Mouse (Mus musculus): ENCODE data around the gene Sf1. TPM values are rescaled to one million over a fixed set of nuclear protein-coding genes. Genes with fewer than 3 reads are reported as not detected.
A peak's percentile ranks its signal among the peaks of the same experiment; 100 is the strongest.

Gene Sf1
- polyA plus RNA-seq, 1 experiment from 2014 or later = 115 TPM

DNA sequence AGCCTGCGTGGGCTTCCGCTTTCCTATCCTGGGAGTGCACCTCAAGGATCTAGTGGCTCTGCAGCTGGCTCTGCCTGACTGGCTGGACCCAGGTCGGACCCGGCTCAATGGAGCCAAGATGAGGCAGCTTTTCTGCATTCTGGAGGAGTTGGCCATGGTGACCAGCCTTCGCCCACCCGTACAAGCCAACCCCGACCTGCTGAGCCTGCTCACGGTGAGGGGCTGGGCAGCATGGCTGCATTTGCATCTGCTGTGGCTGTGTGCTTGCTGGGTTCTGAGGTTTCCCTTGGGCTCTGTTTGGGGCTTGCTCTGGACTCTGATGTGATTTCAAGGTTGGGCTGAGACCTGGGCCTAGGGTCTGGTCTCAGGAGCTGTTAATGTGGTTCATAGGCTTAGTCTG lies 43.6 kb downstream of the Sf1 start:
- ATAC-seq = no peak
- Histone ChIP-seq H3K9me3 (replicated peaks) (no peaks in the 10 kb centered on the region), H3K4me2 (no peak overlapping the region), H3K4me1 (peaks cover 31% of the 10 kb centered on the region), H3K27me3 (replicated peaks) (peaks cover 16% of the 10 kb centered on the region), H3K4me3 (no peak overlapping the region), H3K27ac (no peak overlapping the region), H3K9ac (no peak overlapping the region), H3K36me3 (peaks cover 40% of the 10 kb centered on the region)
- 72% methylated on average over 8 of the region's 8 CpGs for WGBS (ENCODE audit: insufficient replicate concordance)

DNA sequence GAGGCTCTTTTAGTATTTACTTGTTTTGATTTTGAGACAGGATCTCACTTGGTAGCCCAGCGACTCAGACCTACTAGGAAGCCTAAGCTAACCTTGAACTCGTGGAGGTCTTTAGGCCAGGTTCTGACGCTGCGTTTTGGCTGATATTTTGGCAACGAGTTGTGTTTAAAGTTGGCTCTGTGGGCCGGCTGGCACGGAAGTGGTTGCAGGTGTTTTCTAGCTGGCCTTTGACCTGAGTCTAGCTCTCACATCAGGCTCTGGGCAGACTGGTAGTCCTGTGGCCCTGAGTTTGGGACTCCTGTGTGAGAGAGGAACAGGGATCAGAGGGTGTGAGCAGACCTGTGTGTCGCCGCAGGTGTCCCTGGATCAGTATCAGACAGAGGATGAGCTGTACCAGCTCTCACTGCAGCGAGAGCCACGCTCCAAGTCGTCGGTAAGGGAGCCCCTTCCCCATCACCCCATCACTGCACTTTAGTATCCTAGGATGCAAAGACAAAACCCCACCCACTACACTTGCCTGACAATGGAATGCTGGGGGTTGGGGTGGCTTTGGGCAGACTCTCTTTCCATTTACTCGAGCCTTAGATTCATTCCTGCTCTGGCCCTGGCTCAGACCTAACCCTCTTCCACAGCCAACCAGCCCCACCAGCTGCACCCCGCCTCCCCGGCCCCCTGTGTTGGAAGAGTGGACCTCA lies 44.5 kb downstream of the Sf1 start:
- no peaks in the 10 kb centered on the region for H3K9me3 ChIP-seq (replicated peaks)
- WGBS (ENCODE audit: insufficient replicate concordance) = 69% methylated on average over 16 of the region's 16 CpGs
- no peak for ATAC-seq
- peaks cover 22% of the 10 kb centered on the region; the same call in 1 of the 2 replicates for H3K4me1 ChIP-seq
- H3K9ac ChIP-seq = no peak overlapping the region
- no peak overlapping the region for H3K4me3 ChIP-seq
- peaks cover 39% of the 10 kb centered on the region for H3K36me3 ChIP-seq
- peaks cover 8% of the 10 kb centered on the region for H3K27me3 ChIP-seq (replicated peaks)
- H3K4me2 ChIP-seq = no peak overlapping the region
- no peak overlapping the region for H3K27ac ChIP-seq

DNA sequence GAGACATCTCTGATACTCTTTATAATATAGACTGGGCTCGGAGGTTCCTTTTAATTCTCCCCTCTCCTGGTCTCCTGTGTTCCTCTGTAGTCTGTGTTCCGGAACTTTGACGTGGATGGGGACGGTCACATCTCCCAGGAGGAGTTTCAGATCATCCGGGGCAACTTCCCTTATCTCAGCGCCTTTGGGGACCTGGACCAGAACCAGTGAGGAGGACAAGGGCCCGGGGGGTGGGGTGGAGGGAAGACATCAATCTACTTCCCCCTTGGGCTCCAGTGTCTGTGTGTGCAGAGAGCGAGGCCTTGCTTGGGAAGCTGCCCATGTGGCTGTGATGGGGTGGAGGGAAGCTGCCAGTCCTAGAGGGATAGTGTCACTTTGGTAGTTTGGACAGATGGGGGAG lies 45.3 kb downstream of the Sf1 start:
- peaks cover 31% of the 10 kb centered on the region for H3K36me3 ChIP-seq
- H3K27me3 ChIP-seq (replicated peaks) = no peaks in the 10 kb centered on the region
- H3K4me2 ChIP-seq = no peak overlapping the region
- WGBS (ENCODE audit: insufficient replicate concordance) = 56% methylated on average over 8 of the region's 8 CpGs
- H3K9ac ChIP-seq = no peak overlapping the region
- ATAC-seq = no peak
- peaks cover 18% of the 10 kb centered on the region; the same call in 1 of the 2 replicates for H3K4me1 ChIP-seq
- H3K4me3 ChIP-seq = no peak overlapping the region
- no peaks in the 10 kb centered on the region for H3K9me3 ChIP-seq (replicated peaks)
- no peak overlapping the region for H3K27ac ChIP-seq

DNA sequence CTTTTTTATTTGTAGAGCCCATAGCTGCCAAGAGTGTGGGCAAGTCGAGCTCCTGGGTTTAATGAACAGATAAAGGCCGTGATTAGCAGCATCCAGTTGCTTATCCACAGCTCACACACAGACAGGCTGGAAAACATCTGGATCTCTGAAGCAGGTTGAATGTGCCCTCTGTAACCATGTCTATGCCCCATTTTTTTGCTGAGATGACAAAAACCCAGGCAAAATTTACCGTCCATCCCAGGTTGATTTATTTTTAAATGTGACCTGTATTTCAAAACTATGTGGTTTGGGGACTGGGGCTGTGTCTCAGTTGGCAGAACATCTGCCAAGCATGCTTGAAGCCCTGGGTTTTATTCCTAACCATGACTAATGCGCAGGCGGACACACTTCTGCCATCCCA lies 45.7 kb downstream of the Sf1 start:
- H3K36me3 ChIP-seq = peaks cover 30% of the 10 kb centered on the region
- H3K27me3 ChIP-seq (replicated peaks) = no peaks in the 10 kb centered on the region
- H3K9me3 ChIP-seq (replicated peaks) = no peaks in the 10 kb centered on the region
- peaks cover 19% of the 10 kb centered on the region; the same call in 1 of the 2 replicates for H3K4me1 ChIP-seq
- no peak overlapping the region for H3K27ac ChIP-seq
- H3K4me3 ChIP-seq = no peak overlapping the region
- no peak overlapping the region for H3K4me2 ChIP-seq
- no peak for ATAC-seq
- 62% methylated on average over 5 of the region's 5 CpGs for WGBS (ENCODE audit: insufficient replicate concordance)
- H3K9ac ChIP-seq = no peak overlapping the region

DNA sequence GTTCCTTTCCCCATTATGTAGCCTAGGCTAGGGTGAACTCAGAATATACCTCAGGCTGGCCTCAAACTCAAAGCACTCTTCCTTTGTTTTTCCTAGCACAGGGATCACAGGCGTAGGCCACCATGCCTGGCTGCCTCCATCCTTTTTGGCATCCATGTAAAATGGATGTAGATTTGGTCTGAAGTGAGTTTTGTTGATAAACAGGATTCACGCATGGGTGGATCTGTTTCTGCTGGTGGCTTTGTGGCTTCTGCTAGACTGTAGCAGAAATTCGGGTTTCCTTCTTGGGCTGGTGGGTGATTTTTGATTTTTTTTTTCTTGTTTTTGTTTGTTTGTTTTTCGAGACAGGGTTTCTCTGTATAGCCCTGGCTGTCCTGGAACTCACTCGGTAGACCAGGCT lies 46.4 kb downstream of the Sf1 start:
- no peak for ATAC-seq
- Histone ChIP-seq H3K4me3 (no peak overlapping the region), H3K4me1 (peaks cover 18% of the 10 kb centered on the region), H3K4me2 (no peak overlapping the region), H3K27ac (no peak overlapping the region), H3K36me3 (peaks cover 23% of the 10 kb centered on the region), H3K9ac (no peak overlapping the region), H3K27me3 (replicated peaks) (no peaks in the 10 kb centered on the region), H3K9me3 (replicated peaks) (no peaks in the 10 kb centered on the region)
- WGBS (ENCODE audit: insufficient replicate concordance) = 66% methylated on average over 5 of the region's 5 CpGs

DNA sequence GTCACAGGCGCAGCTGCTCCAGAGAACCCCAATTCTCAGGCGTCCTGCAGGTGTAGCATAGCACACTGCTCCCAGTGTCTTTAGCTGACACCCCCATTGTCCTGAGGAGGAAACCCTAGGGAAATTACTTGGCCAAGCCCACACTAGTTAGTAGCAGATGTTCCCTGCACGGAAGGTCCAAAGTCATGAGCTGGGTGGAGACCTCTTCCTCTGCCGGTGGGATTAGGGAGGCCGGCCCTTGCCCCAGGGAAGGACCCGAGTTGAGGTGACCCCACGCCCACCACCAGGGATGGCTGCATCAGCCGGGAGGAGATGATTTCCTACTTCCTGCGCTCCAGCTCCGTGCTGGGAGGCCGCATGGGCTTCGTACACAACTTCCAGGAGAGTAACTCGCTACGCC lies 49.3 kb downstream of the Sf1 start:
- H3K4me2 ChIP-seq = no peak overlapping the region
- H3K4me1 ChIP-seq = peaks cover 41% of the 10 kb centered on the region
- no peak for ATAC-seq
- no peak overlapping the region for H3K4me3 ChIP-seq
- 66% methylated on average over 14 of the region's 14 CpGs for WGBS (ENCODE audit: insufficient replicate concordance)
- peaks cover 24% of the 10 kb centered on the region for H3K27me3 ChIP-seq (replicated peaks)
- H3K36me3 ChIP-seq = peaks cover 17% of the 10 kb centered on the region
- no peak overlapping the region for H3K9ac ChIP-seq
- no peaks in the 10 kb centered on the region for H3K9me3 ChIP-seq (replicated peaks)
- H3K27ac ChIP-seq = no peak overlapping the region

DNA sequence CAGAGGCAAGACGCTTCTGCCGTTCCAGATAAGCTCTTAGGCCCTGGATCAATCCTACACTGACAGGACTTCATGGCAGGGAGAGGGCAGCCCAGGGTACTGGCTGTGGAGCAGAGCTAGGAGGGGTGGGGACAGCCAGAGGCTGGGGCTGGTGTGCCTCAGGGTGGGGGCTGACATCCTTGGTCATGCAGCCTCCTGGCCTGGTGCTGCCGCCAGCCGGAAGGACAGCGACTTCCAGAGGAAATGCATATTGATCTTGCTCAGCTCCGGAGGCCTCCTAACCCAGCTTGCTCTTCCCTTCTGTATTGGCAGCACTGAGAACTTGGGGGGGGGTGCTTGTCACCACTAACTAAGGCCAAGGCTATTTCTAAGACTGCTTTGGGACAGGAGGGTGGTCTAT lies 52.0 kb downstream of the Sf1 start:
- Histone ChIP-seq H3K4me2 (no peak overlapping the region), H3K4me1 (peaks cover 48% of the 10 kb centered on the region), H3K9ac (no peak overlapping the region), H3K27ac (no peak overlapping the region), H3K27me3 (replicated peaks) (peaks cover 51% of the 10 kb centered on the region), H3K4me3 (no peak overlapping the region), H3K9me3 (replicated peaks) (no peaks in the 10 kb centered on the region), H3K36me3 (no peaks in the 10 kb centered on the region)
- ATAC-seq = no peak
- WGBS (ENCODE audit: insufficient replicate concordance) = 18% methylated on average over 6 of the region's 6 CpGs

DNA sequence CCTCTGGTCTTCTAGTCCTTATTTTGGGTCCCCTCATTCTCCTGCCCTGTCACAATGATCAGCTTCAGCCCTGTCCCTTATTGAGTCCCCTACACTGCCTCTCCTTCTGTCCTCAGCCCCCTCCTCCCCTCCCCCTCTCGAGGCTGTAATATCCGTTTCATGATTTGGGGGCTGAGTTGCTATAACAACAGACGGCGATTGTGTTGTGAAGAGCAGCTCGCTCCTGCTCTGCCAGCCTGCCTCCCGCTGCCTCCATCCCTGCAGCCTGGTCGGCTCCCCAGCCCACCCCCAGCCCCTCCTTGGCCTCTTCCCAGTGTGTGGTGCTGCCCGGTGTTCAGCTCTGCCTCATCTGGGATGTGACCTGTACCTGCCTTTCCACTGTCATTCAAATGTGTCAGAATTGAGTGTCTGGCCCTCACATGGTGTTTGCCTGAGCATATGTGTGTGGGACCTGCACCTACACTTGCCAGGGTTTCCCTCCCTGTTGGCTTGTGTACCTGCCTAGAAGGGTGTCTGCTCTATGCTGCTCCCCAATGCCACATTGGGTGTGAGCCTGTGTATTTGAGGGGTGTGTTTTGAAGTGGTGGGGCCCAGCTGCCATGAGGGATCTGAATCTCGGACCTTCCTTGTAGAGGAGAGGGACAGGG lies 52.8 kb downstream of the Sf1 start:
- WGBS (ENCODE audit: insufficient replicate concordance) = 18% methylated on average over 9 of the region's 9 CpGs
- no peaks in the 10 kb centered on the region for H3K9me3 ChIP-seq (replicated peaks)
- H3K4me2 ChIP-seq = no peak overlapping the region
- H3K9ac ChIP-seq = no peak overlapping the region
- no peak for ATAC-seq
- H3K4me3 ChIP-seq = no peak overlapping the region
- H3K27ac ChIP-seq = no peak overlapping the region
- no peaks in the 10 kb centered on the region for H3K36me3 ChIP-seq
- H3K27me3 ChIP-seq (replicated peaks) = peaks cover 58% of the 10 kb centered on the region
- H3K4me1 ChIP-seq = peaks cover 48% of the 10 kb centered on the region

DNA sequence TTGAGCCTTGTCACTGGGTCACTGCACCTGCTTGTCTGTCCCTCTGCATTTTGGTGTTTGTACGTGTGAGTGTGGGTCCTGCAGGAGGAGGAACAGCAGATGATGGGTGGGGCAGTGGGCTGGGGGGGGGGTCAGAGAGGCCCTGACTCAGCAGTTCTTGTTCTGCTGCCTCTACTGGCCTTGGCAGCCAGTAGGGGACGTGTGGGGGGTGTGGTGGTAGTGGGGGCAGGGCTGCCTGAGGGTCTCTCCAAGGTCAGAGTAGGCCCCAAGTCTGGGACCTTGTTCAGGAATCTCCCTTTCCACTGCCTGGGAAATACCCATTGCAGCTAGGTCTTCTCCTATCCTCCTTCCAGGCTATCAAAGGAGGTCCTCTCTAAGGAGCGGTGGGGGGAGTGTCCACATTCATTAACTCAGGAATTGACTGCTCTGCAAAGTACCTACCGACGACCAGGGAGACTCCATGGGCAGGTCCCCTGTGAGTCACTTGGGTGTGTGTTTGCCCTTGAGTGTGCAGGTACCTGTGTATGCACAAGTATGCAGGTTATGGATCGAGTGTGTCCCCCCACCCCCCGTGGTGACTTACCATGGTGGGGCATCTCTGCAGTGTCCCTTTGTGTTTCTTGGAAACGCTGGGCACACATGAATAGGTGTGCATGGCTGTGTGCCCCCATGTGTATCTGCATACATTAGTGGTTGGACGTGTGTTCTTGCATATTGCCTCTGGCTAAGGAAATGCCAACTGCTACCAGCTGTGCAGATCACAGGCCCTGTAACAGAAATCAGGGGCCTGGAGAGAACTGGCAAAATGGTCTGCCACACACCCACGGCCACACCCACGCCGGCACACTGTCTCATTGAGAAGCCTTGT lies 53.6 kb downstream of the Sf1 start:
- no peaks in the 10 kb centered on the region for H3K9me3 ChIP-seq (replicated peaks)
- no peaks in the 10 kb centered on the region for H3K36me3 ChIP-seq
- ATAC-seq = no peak
- no peak overlapping the region for H3K27ac ChIP-seq
- peaks cover 48% of the 10 kb centered on the region for H3K4me1 ChIP-seq
- WGBS (ENCODE audit: insufficient replicate concordance) = 49% methylated on average over 12 of the region's 12 CpGs
- no peak overlapping the region for H3K4me3 ChIP-seq
- no peak overlapping the region for H3K4me2 ChIP-seq
- H3K27me3 ChIP-seq (replicated peaks) = peaks cover 67% of the 10 kb centered on the region
- H3K9ac ChIP-seq = no peak overlapping the region; the same call in 1 of the 2 replicates

DNA sequence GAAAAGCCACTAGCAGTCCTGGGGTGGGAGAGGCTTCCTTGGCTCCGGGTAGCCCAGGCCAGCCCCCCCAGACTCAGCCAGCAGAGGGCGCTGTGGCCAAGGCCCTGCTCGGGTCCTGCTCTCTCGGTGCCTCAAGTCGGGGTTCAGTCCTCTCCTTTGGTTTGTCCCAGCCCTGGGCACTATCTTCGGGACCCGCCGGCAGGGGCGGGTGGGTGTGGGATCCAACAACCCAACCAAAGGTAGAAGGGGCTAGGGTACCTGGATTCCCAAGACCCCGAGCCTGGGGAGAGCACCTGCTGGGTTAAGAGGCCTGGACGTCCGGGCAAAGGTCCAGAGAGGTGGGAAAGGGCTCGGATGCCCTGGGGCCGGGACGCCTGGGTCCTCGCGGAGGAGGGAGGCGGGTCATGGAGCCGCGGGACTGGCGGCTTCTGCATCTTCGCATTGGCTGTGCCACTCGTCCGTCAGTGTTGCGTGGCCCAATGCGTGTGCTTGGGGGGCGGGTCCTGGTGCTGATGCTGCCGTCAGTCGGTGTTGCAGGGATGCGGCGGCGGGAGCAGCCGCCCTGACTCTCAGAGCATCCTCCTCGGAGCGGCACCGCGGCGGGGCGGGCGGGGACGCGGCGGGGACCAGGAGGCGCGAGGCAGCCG lies 54.9 kb downstream of the Sf1 start, which contains the start of gene Nrxn2:
TSS of gene Nrxn2 (plus strand) at position 499 of the 647 bp plus-strand sequence.
- peak within 1 kb of the TSS; percentile 14; the same call in 1 of the 2 replicates for H3K9ac ChIP-seq
- peaks cover 48% of the 10 kb centered on the region for H3K4me1 ChIP-seq
- peak within 1 kb of the TSS; percentile 80 for H3K4me2 ChIP-seq
- no peak within 1 kb of the TSS for H3K27ac ChIP-seq
- H3K27me3 ChIP-seq (replicated peaks) = peaks cover 75% of the 10 kb centered on the region
- no peaks in the 10 kb centered on the region for H3K36me3 ChIP-seq
- WGBS (ENCODE audit: insufficient replicate concordance) = under 1% methylated on average over 37 of the region's 46 CpGs
- H3K9me3 ChIP-seq (replicated peaks) = no peaks in the 10 kb centered on the region
- H3K4me3 ChIP-seq = peak within 1 kb of the TSS; percentile 50
- peak; percentile 71 for ATAC-seq

DNA sequence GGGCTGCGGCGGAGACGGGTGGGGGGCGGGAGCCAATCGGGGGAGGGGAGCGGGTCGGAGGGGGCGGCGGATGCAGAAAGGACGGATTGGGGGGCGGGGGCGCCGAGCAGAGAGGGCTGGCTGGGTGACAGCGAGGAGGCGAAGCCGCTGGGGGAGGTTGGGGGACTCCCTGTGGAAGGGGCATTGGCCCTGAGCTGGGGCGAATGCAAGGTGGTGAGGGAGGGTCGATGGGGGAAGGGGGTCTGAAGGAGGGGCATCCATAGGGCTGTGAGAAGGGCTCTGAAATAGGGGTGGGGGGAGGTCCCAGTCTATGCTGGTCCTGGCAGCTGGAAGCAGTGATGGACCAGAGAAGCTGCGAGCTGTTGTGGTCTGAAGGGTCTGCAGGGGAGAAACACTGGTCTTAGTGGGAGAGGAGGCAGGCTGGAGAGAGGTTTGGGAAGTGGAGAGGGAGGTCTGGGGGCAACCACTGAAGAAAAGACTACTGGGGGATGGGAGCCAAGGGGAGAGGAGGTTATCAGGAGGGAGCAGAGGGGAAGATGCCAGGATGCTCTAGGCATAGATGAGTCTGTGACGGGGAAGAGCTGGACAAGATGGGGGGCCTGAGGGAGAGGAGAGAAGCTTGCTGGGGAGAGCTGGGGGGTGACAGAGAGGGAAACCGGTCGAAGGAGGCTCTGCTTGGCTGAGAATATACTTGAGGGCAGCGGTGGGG lies 55.6 kb downstream of the Sf1 start:
- H3K4me3 ChIP-seq = no peak overlapping the region
- H3K4me2 ChIP-seq = peak overlapping the region; percentile 80
- no peak overlapping the region for H3K9ac ChIP-seq
- H3K27ac ChIP-seq = no peak overlapping the region
- 9% methylated on average over 23 of the region's 23 CpGs for WGBS (ENCODE audit: insufficient replicate concordance)
- H3K27me3 ChIP-seq (replicated peaks) = peaks cover 83% of the 10 kb centered on the region
- H3K9me3 ChIP-seq (replicated peaks) = no peaks in the 10 kb centered on the region
- peaks cover 43% of the 10 kb centered on the region for H3K4me1 ChIP-seq
- H3K36me3 ChIP-seq = no peaks in the 10 kb centered on the region
- no peak for ATAC-seq

Measured in liver, embryonic 12.5 days (tissue).